In genomic region chr5:17417201-17417600, GRCm38 (mm10) we compare ENCODE assay signal across 23 mouse cellular contexts. TPM values are rescaled to one million over a fixed set of nuclear protein-coding genes. Genes with fewer than 3 reads are reported as not detected.
DNase-seq lines count a peak whose midpoint lies in the region; ATAC-seq and TF ChIP-seq lines count a peak whose summit lies in the region.
"Had no signal": no experiment of that assay in that cellular context is flagged by ENCODE, and none has a peak within 500 bp of the region (broad histone marks: within the 10 kb centered on the region; RNA-seq: fewer than 3 reads in every experiment).

No protein-coding gene starts in this region.

- no peak for TF ChIP-seq CTCF in left cerebral cortex, adult 2 months (IDR thresholded peaks at IDR 0.05)

- DNase-seq in adrenal gland, adult 2 months = peak; percentile 6
- no peak for DNase-seq in adrenal gland, adult 18-20 months (ENCODE audit: low spot score in 2 of 2)
- DNase-seq in heart, postnatal 10 days = peak; percentile 35 to 48
- DNase-seq in heart, postnatal 25 days (ENCODE audit: low spot score) = no peak
- peak; percentile 25 for DNase-seq in left cerebral cortex, postnatal 4 days
- no peak for DNase-seq in left cerebral cortex, adult 2 months (ENCODE audit: extremely low spot score in 1 of 2, low spot score in 2 of 2)
- DNase-seq in NIH3T3 (ENCODE audit: low read depth) = peak; percentile 16
- DNase-seq: cerebellum, adult 11 months; heart, postnatal 36 days; thymus, postnatal 36 days had no signal

- H3K27ac ChIP-seq in left cerebral cortex, adult 2 months = no peak overlapping the region
- no peak overlapping the region for H3K27ac ChIP-seq in midbrain, embryonic 15.5 days
- H3K27ac ChIP-seq: kidney, embryonic 15.5 days; layer of hippocampus, adult 2 months; liver, embryonic 12.5 days; midbrain, embryonic 13.5 days had no signal

- H3K4me1 ChIP-seq in midbrain, embryonic 15.5 days = no peaks in the 10 kb centered on the region
- H3K4me1 ChIP-seq: liver, embryonic 12.5 days had no signal

- H3K9me3 ChIP-seq in midbrain, embryonic 15.5 days = no peaks in the 10 kb centered on the region
- H3K9me3 ChIP-seq: kidney, embryonic 15.5 days; liver, embryonic 12.5 days; midbrain, embryonic 13.5 days had no signal

- no peak overlapping the region for H3K4me2 ChIP-seq in midbrain, embryonic 15.5 days
- H3K4me2 ChIP-seq: kidney, embryonic 15.5 days; liver, embryonic 12.5 days; midbrain, embryonic 13.5 days had no signal

- WGBS in midbrain, embryonic 15.5 days = 81% methylated on average over 2 of the region's 2 CpGs

- intact Hi-C loops in heart, postnatal 10 days (cut with DNase I) = no loop called here
- intact Hi-C loops in heart, postnatal 25 days (cut with DNase I) = no loop called here
- intact Hi-C loops in left cerebral cortex, postnatal 4 days (cut with DNase I) = no loop called here
- intact Hi-C loops in left cerebral cortex, adult 2 months (cut with DNase I) = no loop called here

- no peak overlapping the region for H3K4me3 ChIP-seq in left cerebral cortex, adult 2 months
- H3K4me3 ChIP-seq in midbrain, embryonic 15.5 days = no peak overlapping the region
- H3K4me3 ChIP-seq: kidney, embryonic 15.5 days; layer of hippocampus, adult 2 months; liver, embryonic 12.5 days; midbrain, embryonic 13.5 days had no signal

- H3K36me3 ChIP-seq in midbrain, embryonic 15.5 days (replicated peaks) = no peaks in the 10 kb centered on the region
- H3K36me3 ChIP-seq: kidney, embryonic 15.5 days; liver, embryonic 12.5 days; midbrain, embryonic 13.5 days had no signal

- no peak for ATAC-seq in midbrain, embryonic 15.5 days (replicated peaks)
- ATAC-seq: inflammation-experienced regulatory T-cells, adult 6 months; liver, embryonic 12.5 days; midbrain, embryonic 13.5 days had no signal

- H3K27me3 ChIP-seq in midbrain, embryonic 15.5 days (replicated peaks) = no peaks in the 10 kb centered on the region
- H3K27me3 ChIP-seq: kidney, embryonic 15.5 days; liver, embryonic 12.5 days; midbrain, embryonic 13.5 days had no signal

- H3K9ac ChIP-seq in midbrain, embryonic 15.5 days = no peak overlapping the region
- H3K9ac ChIP-seq: kidney, embryonic 15.5 days; liver, embryonic 12.5 days; midbrain, embryonic 13.5 days had no signal

RNA-seq across cellular contexts. Expression of gene Speer4f2, which starts 44.2 kb away (rescaled TPM):
- not detected for total RNA-seq in adrenal gland, adult 2 months (2021)
- polyA plus RNA-seq in adrenal gland, adult 2 months (2012; rRNA removed) = not detected in 2 replicates
- not detected for total RNA-seq in adrenal gland, adult 18-20 months (2021)
- total RNA-seq in heart, postnatal 10 days (2021) = not detected
- not detected for total RNA-seq in heart, postnatal 25 days (2021)
- not detected for total RNA-seq in left cerebral cortex, postnatal 4 days (2021)
- not detected for total RNA-seq in left cerebral cortex, adult 2 months (2021)
- polyA plus RNA-seq in midbrain, embryonic 15.5 days (2015; fragmentation: Nextera tagmentation; extraction: Ambion mirVana) = not detected in 2 replicates
- total RNA-seq: gastrocnemius, adult 8-10 months; heart, postnatal 36 days; layer of hippocampus, adult 2 months; left cerebral cortex, adult 18-20 months; megakaryocyte progenitor cell, adult 5-6 weeks; MEL; neutrophil, adult 5-6 weeks had no signal
- polyA plus RNA-seq: embryonic facial prominence, embryonic 11.5 days; inflammation-experienced regulatory T-cells, adult 6 months; kidney, embryonic 15.5 days; limb, embryonic 11.5 days; liver, embryonic 12.5 days; midbrain, embryonic 13.5 days had no signal

RNA-seq across cellular contexts. Expression of gene Speer4f1, which starts 58.7 kb away (rescaled TPM):
- total RNA-seq in adrenal gland, adult 2 months (2021) = not detected
- polyA plus RNA-seq in adrenal gland, adult 2 months (2012; rRNA removed) = not detected in 2 replicates
- total RNA-seq in adrenal gland, adult 18-20 months (2021) = not detected
- total RNA-seq in heart, postnatal 10 days (2021) = not detected
- total RNA-seq in heart, postnatal 25 days (2021) = not detected
- total RNA-seq in left cerebral cortex, postnatal 4 days (2021) = not detected
- total RNA-seq in left cerebral cortex, adult 2 months (2021) = not detected
- polyA plus RNA-seq in midbrain, embryonic 15.5 days (2015; fragmentation: Nextera tagmentation; extraction: Ambion mirVana) = not detected in 2 replicates
- total RNA-seq: gastrocnemius, adult 8-10 months; heart, postnatal 36 days; layer of hippocampus, adult 2 months; left cerebral cortex, adult 18-20 months; megakaryocyte progenitor cell, adult 5-6 weeks; MEL; neutrophil, adult 5-6 weeks had no signal
- polyA plus RNA-seq: embryonic facial prominence, embryonic 11.5 days; inflammation-experienced regulatory T-cells, adult 6 months; kidney, embryonic 15.5 days; limb, embryonic 11.5 days; liver, embryonic 12.5 days; midbrain, embryonic 13.5 days had no signal

Comparison
In these comparisons a context has a peak if more than half of its experiments do, and no peak if none do; other contexts are left out.
1. DNase-seq: peak in adrenal gland, adult 2 months (single experiment), heart, postnatal 10 days (2 of 2), left cerebral cortex, postnatal 4 days (single experiment) and NIH3T3 (single experiment); none in adrenal gland, adult 18-20 months (0 of 2), heart, postnatal 25 days (single experiment) and left cerebral cortex, adult 2 months (0 of 2).